Mouse (Mus musculus): ENCODE results near the gene Taok3. TPM values are rescaled to one million over a fixed set of nuclear protein-coding genes. Genes with fewer than 3 reads are reported as not detected.

The Taok3 gene
- polyA plus RNA-seq, 1 experiment, result 5.1 TPM

- Histone ChIP-seq H3K4me3 (replicated peaks) (no peak overlapping the region), H3K4me1 (ENCODE audit: control insufficient read depth) (peaks cover 7% of the 10 kb centered on the region), H3K36me3 (ENCODE audit: control insufficient read depth) (peaks cover 80% of the 10 kb centered on the region), H3K27me3 (ENCODE audit: control insufficient read depth) (no peaks in the 10 kb centered on the region), H3K9me3 (ENCODE audit: control insufficient read depth, low read length) (no peaks in the 10 kb centered on the region)
- TF ChIP-seq TAL1 (IDR thresholded peaks at IDR 0.05; ENCODE audit: low read length), result no peak
- TF ChIP-seq GATA1 (IDR thresholded peaks at IDR 0.05; ENCODE audit: low read length), result no peak
Observed at GRCm38 (mm10) chr5:117160499-117160898, 40.6 kb downstream of the Taok3 start.

- TF ChIP-seq TAL1 (IDR thresholded peaks at IDR 0.05; ENCODE audit: low read length) (no peak), GATA1 (IDR thresholded peaks at IDR 0.05; ENCODE audit: low read length) (no peak)
- Histone ChIP-seq H3K4me1 (ENCODE audit: control insufficient read depth) (peaks cover 3% of the 10 kb centered on the region), H3K9me3 (ENCODE audit: control insufficient read depth, low read length) (no peaks in the 10 kb centered on the region), H3K36me3 (ENCODE audit: control insufficient read depth) (peaks cover 76% of the 10 kb centered on the region), H3K27me3 (ENCODE audit: control insufficient read depth) (no peaks in the 10 kb centered on the region), H3K4me3 (replicated peaks) (no peak overlapping the region)
Observed at GRCm38 (mm10) chr5:117163790-117164189, 43.9 kb downstream of the Taok3 start.

- no peaks in the 10 kb centered on the region for H3K27me3 ChIP-seq (ENCODE audit: control insufficient read depth)
- H3K4me1 ChIP-seq (ENCODE audit: control insufficient read depth), result peaks cover 2% of the 10 kb centered on the region
- H3K36me3 ChIP-seq (ENCODE audit: control insufficient read depth), result peaks cover 76% of the 10 kb centered on the region
- no peak overlapping the region for H3K4me3 ChIP-seq (replicated peaks)
- H3K9me3 ChIP-seq (ENCODE audit: control insufficient read depth, low read length), result no peaks in the 10 kb centered on the region
- no peak for TF ChIP-seq GATA1 (IDR thresholded peaks at IDR 0.05; ENCODE audit: low read length)
- TF ChIP-seq TAL1 (IDR thresholded peaks at IDR 0.05; ENCODE audit: low read length), result no peak
Observed at GRCm38 (mm10) chr5:117164516-117164915, 44.6 kb downstream of the Taok3 start.

GRCm38 (mm10) chr5:117164923-117165322 lies 45.0 kb downstream of the Taok3 start:
- Histone ChIP-seq H3K4me1 (ENCODE audit: control insufficient read depth) (peaks cover 2% of the 10 kb centered on the region), H3K9me3 (ENCODE audit: control insufficient read depth, low read length) (no peaks in the 10 kb centered on the region), H3K27me3 (ENCODE audit: control insufficient read depth) (no peaks in the 10 kb centered on the region), H3K36me3 (ENCODE audit: control insufficient read depth) (peaks cover 76% of the 10 kb centered on the region), H3K4me3 (replicated peaks) (no peak overlapping the region)
- no peak for TF ChIP-seq GATA1 (IDR thresholded peaks at IDR 0.05; ENCODE audit: low read length)
- TF ChIP-seq TAL1 (IDR thresholded peaks at IDR 0.05; ENCODE audit: low read length), result no peak

GRCm38 (mm10) chr5:117165946-117166345 lies 46.0 kb downstream of the Taok3 start:
- peaks cover 77% of the 10 kb centered on the region for H3K36me3 ChIP-seq (ENCODE audit: control insufficient read depth)
- no peaks in the 10 kb centered on the region for H3K27me3 ChIP-seq (ENCODE audit: control insufficient read depth)
- no peak for TF ChIP-seq GATA1 (IDR thresholded peaks at IDR 0.05; ENCODE audit: low read length)
- no peak for TF ChIP-seq TAL1 (IDR thresholded peaks at IDR 0.05; ENCODE audit: low read length)
- H3K9me3 ChIP-seq (ENCODE audit: control insufficient read depth, low read length), result no peaks in the 10 kb centered on the region
- no peak overlapping the region for H3K4me3 ChIP-seq (replicated peaks)
- H3K4me1 ChIP-seq (ENCODE audit: control insufficient read depth), result peaks cover 2% of the 10 kb centered on the region

- Histone ChIP-seq H3K4me3 (replicated peaks) (no peak overlapping the region), H3K9me3 (ENCODE audit: control insufficient read depth, low read length) (no peaks in the 10 kb centered on the region), H3K27me3 (ENCODE audit: control insufficient read depth) (no peaks in the 10 kb centered on the region), H3K36me3 (ENCODE audit: control insufficient read depth) (peaks cover 82% of the 10 kb centered on the region), H3K4me1 (ENCODE audit: control insufficient read depth) (peaks cover 2% of the 10 kb centered on the region)
- TF ChIP-seq GATA1 (IDR thresholded peaks at IDR 0.05; ENCODE audit: low read length), result no peak
- no peak for TF ChIP-seq TAL1 (IDR thresholded peaks at IDR 0.05; ENCODE audit: low read length)
Observed at GRCm38 (mm10) chr5:117166811-117167365, 47.0 kb downstream of the Taok3 start.

GRCm38 (mm10) chr5:117168351-117169100 lies 48.6 kb downstream of the Taok3 start:
- Histone ChIP-seq H3K27me3 (ENCODE audit: control insufficient read depth) (no peaks in the 10 kb centered on the region), H3K4me1 (ENCODE audit: control insufficient read depth) (peaks cover 2% of the 10 kb centered on the region), H3K4me3 (replicated peaks) (no peak overlapping the region), H3K9me3 (ENCODE audit: control insufficient read depth, low read length) (no peaks in the 10 kb centered on the region), H3K36me3 (ENCODE audit: control insufficient read depth) (peaks cover 80% of the 10 kb centered on the region)
- TF ChIP-seq TAL1 (IDR thresholded peaks at IDR 0.05; ENCODE audit: low read length), result no peak
- TF ChIP-seq GATA1 (IDR thresholded peaks at IDR 0.05; ENCODE audit: low read length), result no peak

GRCm38 (mm10) chr5:117174057-117174456 lies 54.1 kb downstream of the Taok3 start:
- Histone ChIP-seq H3K9me3 (ENCODE audit: control insufficient read depth, low read length) (peaks cover 5% of the 10 kb centered on the region), H3K27me3 (ENCODE audit: control insufficient read depth) (no peaks in the 10 kb centered on the region), H3K36me3 (ENCODE audit: control insufficient read depth) (peaks cover 88% of the 10 kb centered on the region), H3K4me1 (ENCODE audit: control insufficient read depth) (peaks cover 4% of the 10 kb centered on the region), H3K4me3 (replicated peaks) (no peak overlapping the region)
- no peak for TF ChIP-seq TAL1 (IDR thresholded peaks at IDR 0.05; ENCODE audit: low read length)
- no peak for TF ChIP-seq GATA1 (IDR thresholded peaks at IDR 0.05; ENCODE audit: low read length)

GRCm38 (mm10) chr5:117175896-117176295 lies 56.0 kb downstream of the Taok3 start:
- Histone ChIP-seq H3K9me3 (ENCODE audit: control insufficient read depth, low read length) (peaks cover 5% of the 10 kb centered on the region), H3K4me1 (ENCODE audit: control insufficient read depth) (peaks cover 2% of the 10 kb centered on the region; the same call in 1 of the 2 replicates), H3K27me3 (ENCODE audit: control insufficient read depth) (no peaks in the 10 kb centered on the region), H3K4me3 (replicated peaks) (no peak overlapping the region), H3K36me3 (ENCODE audit: control insufficient read depth) (peaks cover 85% of the 10 kb centered on the region)
- TF ChIP-seq GATA1 (IDR thresholded peaks at IDR 0.05; ENCODE audit: low read length) (no peak), TAL1 (IDR thresholded peaks at IDR 0.05; ENCODE audit: low read length) (no peak)
